Mouse (Mus musculus): Measurements from ENCODE around the gene Pdzd3.

Gene Pdzd3

GRCm38 (mm10) chr9:44200458-44200857, 50.8 kb downstream of the Pdzd3 start:
- no peak for DNase-seq (ENCODE audit: low spot score in 2 of 2)

GRCm38 (mm10) chr9:44199580-44199979, 51.7 kb downstream of the Pdzd3 start:
- no peak for DNase-seq (ENCODE audit: low spot score in 2 of 2)

- no peak for DNase-seq (ENCODE audit: low spot score in 2 of 2)
These were observed 52.1 kb downstream of the Pdzd3 start for GRCm38 (mm10) chr9:44199166-44199565.

All from right cerebral cortex, adult 2 months (tissue).